Mouse (Mus musculus) embryonic fibroblast, embryonic 13.5 days (primary cell): Measurements from ENCODE around the gene Fnbp1.

ENCODE experiments used
- CTCF ChIP-seq: IDR thresholded peaks from 2 replicates; pipeline ENCODE4 v1.5.1; 2011; ENCODE audit warnings: mild to moderate bottlenecking, control low read depth, low read length, moderate library complexity, borderline replicate concordance; ENCODE audit not compliant: insufficient read depth
- POLR2A ChIP-seq: IDR thresholded peaks from 2 replicates; pipeline ENCODE4 v1.6.1; 2011; ENCODE audit warnings: low read depth, mild to moderate bottlenecking, control low read depth, low read length, moderate library complexity

DNA sequence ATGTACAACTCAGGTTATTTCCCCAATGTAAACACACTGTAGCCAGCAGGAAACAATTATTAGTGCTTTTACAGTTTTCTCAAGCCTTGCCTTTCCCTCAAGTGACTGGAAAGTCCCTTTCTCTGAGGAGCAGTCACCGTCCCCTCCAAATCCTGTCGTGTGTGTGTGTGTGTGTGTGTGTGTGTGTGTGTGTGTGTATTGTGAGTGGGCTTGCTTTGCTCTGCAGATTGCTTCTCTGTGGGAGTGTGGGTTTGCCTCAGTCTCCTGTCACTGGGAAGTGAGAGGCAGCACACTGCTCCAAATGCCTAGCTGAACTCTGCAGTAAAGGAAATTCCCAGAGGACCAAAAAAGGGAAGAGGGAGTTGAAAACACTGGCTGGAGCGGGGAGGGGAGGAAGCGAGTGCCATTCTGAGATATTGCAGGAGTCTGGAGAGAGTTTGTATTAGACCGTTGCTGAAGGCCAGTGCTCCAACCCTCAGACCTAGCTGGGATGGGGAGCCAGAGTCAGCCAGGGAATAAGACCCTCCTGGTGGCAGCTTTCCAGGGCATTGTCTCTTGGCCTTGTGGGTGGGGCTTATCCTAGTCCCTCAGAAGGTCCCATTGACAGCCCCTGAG lies 23.1 kb upstream of the Fnbp1 start:
- no peak for TF ChIP-seq CTCF
- no peak for TF ChIP-seq POLR2A
